Mouse (Mus musculus) midbrain, postnatal 0 days (tissue): ENCODE data around the gene Cd6. TPM values are rescaled to one million over a fixed set of nuclear protein-coding genes. Genes with fewer than 3 reads are reported as not detected.

Experiments
- ATAC-seq: fragments of 200-750 bp; cut with Nextera tagmentation; 2 replicates; pipeline ENCODE4 v1.8.0; 2017; ENCODE audit warnings: moderate number of reproducible peaks, mild to moderate bottlenecking, moderate TSS enrichment, moderate library complexity; ENCODE audit not compliant: low FRiP score
- DNase-seq: peaks from one replicate; pipeline ENCODE4 v3.0.0-alpha.2; 2015; ENCODE audit warnings: low spot score
- H3K27ac ChIP-seq: fragments of 300-500 bp; sonication (generic); 2 replicates; pipeline ENCODE4 v1.5.1; 2014; ENCODE audit warnings: low read depth, mild to moderate bottlenecking, low read length, mixed read lengths
- H3K27me3 ChIP-seq: fragments of 300-500 bp; sonication (generic); 2 replicates; pipeline ENCODE4 v1.6.1; 2014; ENCODE audit warnings: low read length, control low read depth, mixed read lengths; ENCODE audit not compliant: insufficient read depth
- H3K36me3 ChIP-seq: fragments of 300-500 bp; sonication (generic); 2 replicates; pipeline ENCODE4 v1.6.1; 2014; ENCODE audit warnings: low read length, control low read depth, mixed read lengths; ENCODE audit not compliant: insufficient read depth
- H3K4me1 ChIP-seq: fragments of 300-500 bp; sonication (generic); 2 replicates; pipeline ENCODE4 v1.6.1; 2014; ENCODE audit warnings: mild to moderate bottlenecking, control low read depth, antibody characterized with exemption, low read length, mixed read lengths; ENCODE audit not compliant: insufficient read depth
- H3K4me2 ChIP-seq: fragments of 300-500 bp; sonication (generic); 2 replicates; pipeline ENCODE4 v1.6.1; 2014; ENCODE audit warnings: low read depth, mild to moderate bottlenecking, low read length, mixed read lengths; ENCODE audit not compliant: poor library complexity, severe bottlenecking
- H3K4me3 ChIP-seq: fragments of 300-500 bp; sonication (generic); 2 replicates; pipeline ENCODE4 v1.5.1; 2014; ENCODE audit warnings: low read depth, mild to moderate bottlenecking, low read length, moderate library complexity
- H3K9ac ChIP-seq: fragments of 300-500 bp; sonication (generic); replicated peaks from 2 replicates; pipeline ENCODE4 v1.6.1; 2014; ENCODE audit warnings: mild to moderate bottlenecking, low read length, moderate library complexity, mixed read lengths; ENCODE audit not compliant: poor library complexity, severe bottlenecking
- H3K9me3 ChIP-seq: fragments of 300-500 bp; sonication (generic); 2 replicates; pipeline ENCODE4 v1.6.1; 2016; ENCODE audit warnings: low read length, control low read depth
- CTCF ChIP-seq: IDR thresholded peaks from 2 replicates; pipeline ENCODE4 v1.5.1; 2016; ENCODE audit warnings: antibody characterized with exemption, mild to moderate bottlenecking
- WGBS: fragments of 180-500 bp; shearing (Covaris S2); extraction: QIAGEN DNeasy Blood & Tissue Kit; methylation state at CpG from one replicate; pipeline ENCODE4 v1.1.7; 2014; 5-methylcytosine and 5-hydroxymethylcytosine counted together
- polyA plus RNA-seq: library from polyadenylated mRNA; unstranded; fragments of >200 nt; fragmentation: Nextera tagmentation; extraction: Ambion mirVana; gene quantifications from 2 replicates; pipeline ENCODE4 v1.2.1, GENCODE M21; 2015
- total RNA-seq: library from RNA; depleted of rRNA; stranded (reverse); fragments of >200 nt; gene quantifications from 2 replicates; pipeline ENCODE4 v1.2.3, GENCODE M21; 2014

Cd6 gene
- total and polyA plus RNA-seq, 2 experiments from 2014 or later, result 0.22 TPM; not detected in 1

DNA sequence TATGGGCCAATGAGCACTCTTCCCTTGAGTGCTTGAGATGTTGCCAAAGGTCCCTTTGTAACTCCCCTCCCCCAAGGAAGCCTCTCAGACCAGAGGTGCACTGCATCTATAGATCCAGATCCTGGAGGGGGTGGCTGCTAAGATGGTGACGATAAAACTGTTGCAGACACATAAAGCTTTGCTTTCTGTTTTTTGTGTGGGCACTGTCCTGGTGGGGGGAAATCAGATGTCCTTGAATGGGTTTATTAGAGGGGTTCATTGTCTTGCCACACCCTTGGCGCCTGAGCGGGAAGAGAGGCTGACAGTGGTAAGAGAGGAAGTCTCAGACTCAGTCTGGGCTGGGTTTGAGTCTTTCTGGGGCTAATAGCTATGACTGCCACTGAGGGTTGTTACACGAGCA, 46.7 kb downstream of the Cd6 start:
- H3K4me3 ChIP-seq, result no peak overlapping the region
- H3K27ac ChIP-seq, result no peak overlapping the region
- H3K4me1 ChIP-seq, result no peaks in the 10 kb centered on the region
- ATAC-seq (no peak), DNase-seq (no peak)
- H3K9me3 ChIP-seq, result no peaks in the 10 kb centered on the region
- no peaks in the 10 kb centered on the region for H3K27me3 ChIP-seq
- H3K36me3 ChIP-seq, result no peaks in the 10 kb centered on the region
- no peak overlapping the region for H3K9ac ChIP-seq
- TF ChIP-seq CTCF, result no peak
- 79% methylated on average over 4 of the region's 4 CpGs for WGBS
- no peak overlapping the region for H3K4me2 ChIP-seq

DNA sequence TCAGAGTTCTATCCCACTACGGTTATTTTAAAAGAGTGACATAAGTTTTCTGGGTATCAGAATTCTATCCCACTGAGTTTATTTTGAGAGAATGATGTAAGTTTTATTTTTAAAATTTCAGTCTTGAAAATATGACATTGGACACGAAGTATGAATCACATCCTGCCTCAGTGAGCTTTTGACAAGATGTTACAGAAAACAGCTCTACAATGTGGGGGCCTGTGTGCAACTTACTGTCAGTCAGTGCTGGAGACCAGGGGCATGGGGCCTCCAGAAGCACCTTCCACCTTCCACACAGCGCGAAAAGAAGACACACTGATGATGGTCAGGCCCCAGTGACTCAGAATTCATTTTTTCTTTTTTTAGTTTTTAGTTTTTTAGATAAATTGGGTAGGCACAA, 48.2 kb downstream of the Cd6 start:
- no peak for TF ChIP-seq CTCF
- H3K9ac ChIP-seq, result no peak overlapping the region
- WGBS, result 85% methylated on average over 4 of the region's 4 CpGs
- H3K27ac ChIP-seq, result no peak overlapping the region
- DNase-seq (no peak), ATAC-seq (no peak)
- no peaks in the 10 kb centered on the region for H3K4me1 ChIP-seq
- no peaks in the 10 kb centered on the region for H3K36me3 ChIP-seq
- no peaks in the 10 kb centered on the region for H3K27me3 ChIP-seq
- H3K9me3 ChIP-seq, result no peaks in the 10 kb centered on the region
- H3K4me2 ChIP-seq, result no peak overlapping the region
- no peak overlapping the region for H3K4me3 ChIP-seq

DNA sequence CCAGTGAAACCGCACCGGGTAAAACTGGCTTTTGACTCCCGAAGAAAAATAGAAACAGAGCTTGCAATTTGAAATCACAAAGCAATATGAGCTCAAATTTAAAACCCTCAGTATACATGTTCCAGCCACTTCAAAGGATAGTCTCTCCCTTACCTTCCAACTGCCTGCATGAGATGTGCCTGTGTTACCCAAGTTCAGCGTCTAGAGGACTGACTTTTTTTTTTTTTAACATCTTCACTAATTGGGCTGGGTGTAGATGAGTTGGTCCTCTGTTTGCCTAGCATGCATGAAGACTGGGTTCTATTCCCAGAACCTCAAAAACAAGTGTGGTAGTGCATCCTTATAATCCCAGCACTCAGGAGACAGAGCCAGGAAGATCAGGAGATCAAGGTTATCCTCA, 53.0 kb downstream of the Cd6 start:
- 84% methylated on average over 4 of the region's 4 CpGs for WGBS
- no peak overlapping the region for H3K27ac ChIP-seq

DNA sequence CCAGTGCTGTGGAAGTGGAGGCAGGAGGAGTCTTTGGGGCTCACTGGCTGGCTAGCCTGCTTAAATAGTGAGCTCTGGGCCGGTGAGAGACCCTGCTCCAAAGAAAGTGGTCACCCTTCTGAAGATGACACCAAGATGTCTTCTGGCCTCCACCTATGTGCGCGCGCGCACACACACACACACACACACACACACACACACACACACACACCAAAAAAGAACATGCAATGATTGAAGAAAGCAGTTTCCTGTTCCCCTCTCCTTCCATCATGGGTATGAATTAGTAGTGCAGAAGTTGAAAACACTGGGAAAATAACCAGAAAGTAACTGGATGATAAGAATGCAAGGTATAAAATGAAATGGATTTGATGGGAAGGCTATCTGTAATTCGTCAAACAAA, 55.7 kb downstream of the Cd6 start:
- no peak for DNase-seq
- no peaks in the 10 kb centered on the region for H3K36me3 ChIP-seq
- H3K27me3 ChIP-seq, result no peaks in the 10 kb centered on the region
- H3K4me2 ChIP-seq, result no peak overlapping the region
- no peak overlapping the region for H3K9ac ChIP-seq
- ATAC-seq, result no peak
- no peak overlapping the region for H3K4me3 ChIP-seq
- H3K27ac ChIP-seq, result no peak overlapping the region
- no peak for TF ChIP-seq CTCF
- WGBS, result 93% methylated on average over 6 of the region's 6 CpGs
- no peaks in the 10 kb centered on the region for H3K4me1 ChIP-seq
- H3K9me3 ChIP-seq, result no peaks in the 10 kb centered on the region

More for the DNA sequence above, 53.0 kb downstream of the Cd6 start:
- no peak for DNase-seq
- H3K4me2 ChIP-seq, result no peak overlapping the region
- no peaks in the 10 kb centered on the region for H3K27me3 ChIP-seq
- no peaks in the 10 kb centered on the region for H3K9me3 ChIP-seq
- H3K36me3 ChIP-seq, result no peaks in the 10 kb centered on the region
- H3K4me3 ChIP-seq, result no peak overlapping the region
- no peak overlapping the region for H3K9ac ChIP-seq
- no peaks in the 10 kb centered on the region for H3K4me1 ChIP-seq
- no peak for TF ChIP-seq CTCF
- ATAC-seq, result no peak

- WGBS, result 74% methylated on average over 7 of the region's 7 CpGs
These were observed 56.5 kb downstream of the Cd6 start for GRCm38 (mm10) chr19:10773384-10773783.

DNA sequence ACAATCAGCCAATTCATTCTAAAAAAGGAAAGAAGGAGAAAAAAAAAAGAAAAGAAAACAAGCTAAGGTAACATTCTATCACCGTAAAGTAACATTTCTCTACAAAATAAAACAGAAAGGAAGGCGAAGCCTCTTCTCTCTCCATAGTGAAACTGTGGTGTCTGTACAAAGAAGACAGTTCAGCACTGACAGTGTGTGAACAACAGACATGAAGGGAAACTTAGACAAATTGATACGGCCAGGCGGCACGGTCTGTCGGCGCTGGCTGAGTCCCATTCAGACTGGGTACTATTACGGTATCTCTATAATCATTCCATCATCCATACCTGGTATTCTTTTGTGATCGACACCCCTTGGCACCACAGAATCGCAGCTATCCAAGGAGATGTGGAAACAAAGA, 57.0 kb downstream of the Cd6 start:
- Histone ChIP-seq H3K9ac (no peak overlapping the region), H3K4me2 (no peak overlapping the region), H3K4me3 (no peak overlapping the region), H3K9me3 (no peaks in the 10 kb centered on the region), H3K36me3 (no peaks in the 10 kb centered on the region), H3K4me1 (no peaks in the 10 kb centered on the region; the same call in 1 of the 2 replicates), H3K27ac (no peak overlapping the region), H3K27me3 (no peaks in the 10 kb centered on the region)
- WGBS, result 88% methylated on average over 10 of the region's 10 CpGs
- ATAC-seq, result no peak
- TF ChIP-seq CTCF, result no peak
- DNase-seq, result no peak

More at GRCm38 (mm10) chr19:10773384-10773783, 56.5 kb downstream of the Cd6 start:
- H3K27me3 ChIP-seq, result no peaks in the 10 kb centered on the region
- H3K9me3 ChIP-seq, result no peaks in the 10 kb centered on the region
- H3K9ac ChIP-seq, result no peak overlapping the region
- H3K36me3 ChIP-seq, result no peaks in the 10 kb centered on the region
- H3K4me2 ChIP-seq, result no peak overlapping the region
- no peak for DNase-seq
- no peak for TF ChIP-seq CTCF
- no peaks in the 10 kb centered on the region; the same call in 1 of the 2 replicates for H3K4me1 ChIP-seq
- no peak overlapping the region for H3K27ac ChIP-seq
- no peak overlapping the region for H3K4me3 ChIP-seq
- no peak for ATAC-seq
